Mouse (Mus musculus): ENCODE data around the gene Jagn1. TPM values are rescaled to one million over a fixed set of nuclear protein-coding genes. Genes with fewer than 3 reads are reported as not detected.
A peak's percentile ranks its signal among the peaks of the same experiment; 100 is the strongest.

Jagn1 gene
- total and polyA plus RNA-seq, 3 experiments: 80.6 to 95.6 TPM; not detected in 1

DNA sequence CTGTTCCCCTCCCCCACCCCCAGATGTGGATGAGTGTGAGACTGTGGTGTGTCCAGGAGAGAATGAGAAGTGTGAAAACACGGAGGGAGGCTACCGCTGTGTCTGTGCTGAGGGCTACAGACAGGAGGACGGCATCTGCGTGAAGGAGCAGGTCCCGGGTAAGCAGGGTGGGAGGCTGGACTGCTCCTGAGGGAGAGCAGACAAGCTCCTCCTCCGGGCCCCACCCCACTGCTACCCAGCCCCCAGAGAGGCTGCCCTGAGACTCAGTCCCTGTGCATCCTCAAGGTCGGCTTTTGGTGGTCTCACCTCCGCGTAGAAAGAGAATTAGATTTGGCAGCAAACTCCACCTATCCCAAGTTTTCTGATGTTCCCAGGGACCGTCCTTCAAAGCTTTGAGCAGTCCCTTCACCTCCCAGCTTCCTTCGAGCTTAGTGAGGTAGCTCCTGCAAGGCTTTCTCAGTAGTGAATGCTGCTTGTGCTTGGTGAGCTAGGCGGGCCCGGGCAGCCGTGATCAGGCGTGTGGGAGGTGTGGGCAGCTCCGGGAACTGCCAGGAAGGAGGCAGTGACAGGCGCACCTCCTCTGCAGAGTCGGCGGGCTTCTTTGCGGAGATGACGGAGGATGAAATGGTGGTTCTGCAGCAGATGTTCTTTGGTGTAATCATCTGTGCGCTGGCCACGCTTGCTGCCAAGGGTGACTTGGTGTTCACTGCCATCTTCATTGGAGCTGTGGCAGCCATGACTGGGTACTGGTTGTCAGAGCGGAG is 49.9 kb downstream of the Jagn1 start:
- Histone ChIP-seq H3K4me3 (ENCODE audit: control insufficient read depth in 1 of 2, insufficient read depth in 1 of 2, low read depth in 2 of 2, low read length in 2 of 2) (no peak overlapping the region), H3K4me1 (ENCODE audit: control insufficient read depth in 1 of 2, insufficient read depth in 2 of 2, low read length in 2 of 2) (peaks cover 0 to 5% of the 10 kb centered on the region in 2 experiments; a peak in 2 of 4 replicates), H3K9me3 (replicated peaks; ENCODE audit: insufficient read depth, low read length) (no peaks in the 10 kb centered on the region), H3K27ac (ENCODE audit: control insufficient read depth, low read depth, low read length) (no peak overlapping the region), H3K36me3 (ENCODE audit: control insufficient read depth in 1 of 2, insufficient read depth in 2 of 2, low read length in 2 of 2) (peaks cover 0 to 4% of the 10 kb centered on the region in 2 experiments; a peak in 2 of 4 replicates), H3K79me2 (ENCODE audit: control insufficient read depth, insufficient read depth, low read length, poor library complexity) (no peaks in the 10 kb centered on the region), H3K9ac (ENCODE audit: control insufficient read depth, low read depth, low read length, poor library complexity, severe bottlenecking) (no peak overlapping the region), H3K27me3 (ENCODE audit: control insufficient read depth in 1 of 2, insufficient read depth in 2 of 2, low read length in 2 of 2) (no peaks in the 10 kb centered on the region)
- TF ChIP-seq POLR2AphosphoS2 (IDR thresholded peaks at IDR 0.05; ENCODE audit: low read length) (no peak), POLR2AphosphoS5 (IDR thresholded peaks at IDR 0.05; ENCODE audit: borderline replicate concordance, low read depth, low read length) (no peak), POLR2A (IDR thresholded peaks at IDR 0.05; ENCODE audit: control insufficient read depth in 1 of 2, insufficient read depth in 1 of 2, low read depth in 1 of 2, low read length in 2 of 2, poor library complexity in 1 of 2) (no peak), NRF1 (IDR thresholded peaks at IDR 0.05; ENCODE audit: insufficient read depth, low read depth, low read length, poor library complexity, severe bottlenecking) (no peak), ZMIZ1 (IDR thresholded peaks at IDR 0.05; ENCODE audit: low read depth, low read length) (no peak), RAD21 (IDR thresholded peaks at IDR 0.05; ENCODE audit: low read depth, low read length) (no peak), SIN3A (IDR thresholded peaks at IDR 0.05; ENCODE audit: low read length) (no peak), CHD2 (IDR thresholded peaks at IDR 0.05; ENCODE audit: low read length) (no peak)
- DNase-seq (ENCODE audit: low read depth, low spot score): no peak

DNA sequence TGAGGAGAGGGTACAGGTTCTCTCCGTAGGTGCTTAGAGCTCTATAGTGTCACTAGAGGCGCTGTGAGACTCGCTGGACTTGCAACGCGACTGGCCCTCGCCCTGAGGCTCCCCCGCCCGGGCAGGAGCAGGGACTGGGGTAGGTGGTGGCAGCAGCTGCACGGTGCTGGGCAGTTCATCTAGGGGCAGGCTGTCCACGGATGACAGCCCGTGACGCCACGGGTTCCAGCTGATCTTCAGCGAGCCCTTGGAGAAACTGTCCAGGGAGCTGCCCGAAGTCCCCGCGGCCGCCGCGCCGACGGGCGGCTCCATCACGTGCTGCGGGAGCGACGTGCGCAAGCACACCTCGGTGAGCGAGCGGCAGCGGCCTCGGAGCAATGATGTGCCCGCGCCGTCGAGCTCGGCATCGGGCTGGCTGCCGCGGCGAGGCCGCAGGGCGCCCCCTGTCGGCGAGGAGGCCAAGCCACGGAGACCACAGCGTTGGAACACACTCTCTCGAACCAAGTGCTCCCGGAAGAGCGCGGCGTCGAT is 52.0 kb downstream of the Jagn1 start:
- Histone ChIP-seq H3K4me1 (ENCODE audit: control insufficient read depth in 1 of 2, insufficient read depth in 2 of 2, low read length in 2 of 2) (no peaks in the 10 kb centered on the region), H3K4me3 (ENCODE audit: control insufficient read depth in 1 of 2, insufficient read depth in 1 of 2, low read depth in 2 of 2, low read length in 2 of 2) (no peak overlapping the region), H3K9ac (ENCODE audit: control insufficient read depth, low read depth, low read length, poor library complexity, severe bottlenecking) (no peak overlapping the region), H3K9me3 (replicated peaks; ENCODE audit: insufficient read depth, low read length) (no peaks in the 10 kb centered on the region), H3K36me3 (ENCODE audit: control insufficient read depth in 1 of 2, insufficient read depth in 2 of 2, low read length in 2 of 2) (no peaks in the 10 kb centered on the region), H3K27me3 (ENCODE audit: control insufficient read depth in 1 of 2, insufficient read depth in 2 of 2, low read length in 2 of 2) (no peaks in the 10 kb centered on the region), H3K27ac (ENCODE audit: control insufficient read depth, low read depth, low read length) (no peak overlapping the region), H3K79me2 (ENCODE audit: control insufficient read depth, insufficient read depth, low read length, poor library complexity) (no peaks in the 10 kb centered on the region)
- TF ChIP-seq RCOR1 (IDR thresholded peaks at IDR 0.05; ENCODE audit: low read depth, low read length) (no peak), GABPA (IDR thresholded peaks at IDR 0.05; ENCODE audit: low read depth, low read length) (no peak), CTCF (IDR thresholded peaks at IDR 0.05 in 2 of 3, conservative IDR thresholded peaks at IDR 0.05 in 1 of 3; ENCODE audit: control insufficient read depth in 1 of 3, insufficient read depth in 1 of 3, low read depth in 2 of 3, low read length in 3 of 3, poor library complexity in 1 of 3, severe bottlenecking in 1 of 3) (peak in 2 of 3 experiments; percentile 2 to 46; a peak in 3 of 6 replicates)
- no peak for DNase-seq (ENCODE audit: low read depth, low spot score)

DNA sequence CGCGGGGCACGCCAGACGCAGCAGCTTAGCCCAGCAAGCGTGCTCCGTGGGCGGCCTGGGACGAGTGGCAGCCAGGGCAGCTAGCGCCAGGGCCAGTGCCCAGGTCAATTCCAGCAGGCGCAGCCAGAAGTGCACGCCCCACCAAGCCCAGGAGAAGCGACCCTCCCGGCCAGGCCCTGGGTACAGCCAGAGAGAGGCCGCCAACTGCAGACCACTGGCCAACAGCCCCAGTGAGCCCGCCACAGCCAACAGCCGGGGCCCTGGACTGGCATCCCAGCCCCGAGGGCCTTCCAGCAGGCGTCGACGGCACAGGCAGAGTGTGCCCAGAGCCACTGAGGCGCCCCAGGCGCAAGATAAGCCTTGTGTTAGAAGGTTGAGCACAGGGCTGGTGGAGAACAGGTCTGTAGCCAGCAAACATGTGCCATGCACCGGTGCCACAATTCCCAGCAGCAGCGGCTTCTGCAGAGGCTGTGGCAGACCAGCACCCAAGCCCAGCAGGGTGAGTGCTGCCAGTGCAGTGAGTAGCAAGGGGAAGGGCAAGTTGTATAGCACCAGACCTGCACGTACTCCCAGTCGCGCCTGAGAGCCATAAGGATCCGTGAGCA is 52.8 kb downstream of the Jagn1 start:
- Histone ChIP-seq H3K4me1 (ENCODE audit: control insufficient read depth in 1 of 2, insufficient read depth in 2 of 2, low read length in 2 of 2) (peaks cover 1 to 2% of the 10 kb centered on the region in 2 experiments; a peak in 3 of 4 replicates), H3K79me2 (ENCODE audit: control insufficient read depth, insufficient read depth, low read length, poor library complexity) (no peaks in the 10 kb centered on the region), H3K27me3 (ENCODE audit: control insufficient read depth in 1 of 2, insufficient read depth in 2 of 2, low read length in 2 of 2) (no peaks in the 10 kb centered on the region), H3K27ac (ENCODE audit: control insufficient read depth, low read depth, low read length) (no peak overlapping the region), H3K9ac (ENCODE audit: control insufficient read depth, low read depth, low read length, poor library complexity, severe bottlenecking) (no peak overlapping the region), H3K36me3 (ENCODE audit: control insufficient read depth in 1 of 2, insufficient read depth in 2 of 2, low read length in 2 of 2) (peaks cover 0 to 6% of the 10 kb centered on the region in 2 experiments; a peak in 2 of 4 replicates), H3K4me3 (ENCODE audit: control insufficient read depth in 1 of 2, insufficient read depth in 1 of 2, low read depth in 2 of 2, low read length in 2 of 2) (no peak overlapping the region), H3K9me3 (replicated peaks; ENCODE audit: insufficient read depth, low read length) (no peaks in the 10 kb centered on the region)
- DNase-seq (ENCODE audit: low read depth, low spot score): no peak
- TF ChIP-seq POLR2AphosphoS5 (IDR thresholded peaks at IDR 0.05; ENCODE audit: borderline replicate concordance, low read depth, low read length): no peak
- no peak for TF ChIP-seq BHLHE40 (IDR thresholded peaks at IDR 0.05; ENCODE audit: borderline replicate concordance, low read depth, low read length)
- TF ChIP-seq JUND (IDR thresholded peaks at IDR 0.05; ENCODE audit: low read depth, low read length): no peak
- TF ChIP-seq MAFK (IDR thresholded peaks at IDR 0.05; ENCODE audit: borderline replicate concordance, low read depth, low read length): no peak
- TF ChIP-seq EP300 (IDR thresholded peaks at IDR 0.05; ENCODE audit: low read depth in 1 of 2, low read length in 2 of 2): no peak
- TF ChIP-seq MYB (IDR thresholded peaks at IDR 0.05; ENCODE audit: low read depth, low read length): no peak
- no peak for TF ChIP-seq MAZ (IDR thresholded peaks at IDR 0.05; ENCODE audit: low read depth, low read length)
- TF ChIP-seq ETS1 (IDR thresholded peaks at IDR 0.05; ENCODE audit: low read depth, low read length): no peak
- no peak for TF ChIP-seq GABPA (IDR thresholded peaks at IDR 0.05; ENCODE audit: low read depth, low read length)
- no peak for TF ChIP-seq MEF2A (IDR thresholded peaks at IDR 0.05; ENCODE audit: extremely low read depth, insufficient replicate concordance, low read depth, low read length, poor library complexity, severe bottlenecking)
- TF ChIP-seq POLR2AphosphoS2 (IDR thresholded peaks at IDR 0.05; ENCODE audit: low read length): no peak
- TF ChIP-seq HCFC1 (IDR thresholded peaks at IDR 0.05; ENCODE audit: low read depth, low read length): no peak
- TF ChIP-seq ZMIZ1 (IDR thresholded peaks at IDR 0.05; ENCODE audit: low read depth, low read length): no peak
- TF ChIP-seq MAX (IDR thresholded peaks at IDR 0.05; ENCODE audit: low read length): no peak
- no peak for TF ChIP-seq TBP (IDR thresholded peaks at IDR 0.05; ENCODE audit: low read depth, low read length)
- no peak for TF ChIP-seq CTCF (IDR thresholded peaks at IDR 0.05 in 2 of 3, conservative IDR thresholded peaks at IDR 0.05 in 1 of 3; ENCODE audit: control insufficient read depth in 1 of 3, insufficient read depth in 1 of 3, low read depth in 2 of 3, low read length in 3 of 3, poor library complexity in 1 of 3, severe bottlenecking in 1 of 3)

All from MEL (cell line).